Mouse (Mus musculus): ENCODE results near the gene Tmbim6. TPM values are rescaled to one million over a fixed set of nuclear protein-coding genes. Genes with fewer than 3 reads are reported as not detected.

Tmbim6 gene
- polyA plus RNA-seq, 1 experiment from 2014 or later, result 276 TPM

DNA sequence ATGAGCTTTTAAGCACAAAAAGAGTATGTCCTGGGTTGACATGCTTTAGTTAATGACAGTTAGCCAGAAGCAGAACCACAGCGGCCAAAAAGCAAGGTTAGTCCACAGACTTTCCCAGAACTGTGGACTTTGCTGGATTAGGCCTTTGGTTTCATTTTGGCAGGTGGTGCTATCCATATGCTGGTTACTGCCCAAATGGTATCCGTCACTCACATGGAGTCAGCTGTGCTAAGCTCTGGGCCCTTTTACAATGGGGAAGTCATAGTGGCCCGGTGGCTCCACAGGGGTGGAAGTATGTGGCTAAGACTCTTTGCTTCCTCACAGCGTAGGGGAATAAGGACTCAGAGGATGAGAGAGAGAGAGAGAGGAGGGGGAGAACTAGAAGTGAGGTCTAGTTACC, 4.7 kb upstream of the Tmbim6 start:
- Histone ChIP-seq H3K4me3 (no peak overlapping the region), H3K36me3 (replicated peaks) (no peaks in the 10 kb centered on the region), H3K9ac (no peak overlapping the region), H3K4me1 (peaks cover 6% of the 10 kb centered on the region), H3K27ac (no peak overlapping the region), H3K9me3 (no peaks in the 10 kb centered on the region), H3K4me2 (no peak overlapping the region), H3K27me3 (replicated peaks) (no peaks in the 10 kb centered on the region)
- ATAC-seq (replicated peaks), result no peak
- WGBS, result 60% methylated on average over 4 of the region's 4 CpGs

- 72% methylated on average over 7 of the region's 7 CpGs for WGBS
- H3K4me1 ChIP-seq, result peaks cover 29% of the 10 kb centered on the region
- H3K36me3 ChIP-seq (replicated peaks), result no peaks in the 10 kb centered on the region
- no peak overlapping the region for H3K27ac ChIP-seq
- H3K9me3 ChIP-seq, result no peaks in the 10 kb centered on the region
- no peak overlapping the region for H3K4me2 ChIP-seq
- no peaks in the 10 kb centered on the region for H3K27me3 ChIP-seq (replicated peaks)
- ATAC-seq (replicated peaks), result no peak
- H3K4me3 ChIP-seq, result no peak overlapping the region
- no peak overlapping the region for H3K9ac ChIP-seq
Observed at GRCm38 (mm10) chr15:99390472-99391401, 1.9 kb upstream of the Tmbim6 start.

- H3K9ac ChIP-seq, result peak overlapping the region; percentile 43; the same call in 1 of the 2 replicates
- H3K4me3 ChIP-seq, result peak overlapping the region; percentile 72
- WGBS, result 89% methylated on average over 6 of the region's 6 CpGs
- peaks cover 41% of the 10 kb centered on the region for H3K4me1 ChIP-seq
- ATAC-seq (replicated peaks), result peak; percentile 21; the same call in 1 of the 2 replicates
- H3K27ac ChIP-seq, result peak overlapping the region; percentile 70
- H3K36me3 ChIP-seq (replicated peaks), result no peaks in the 10 kb centered on the region
- no peaks in the 10 kb centered on the region for H3K9me3 ChIP-seq
- no peaks in the 10 kb centered on the region for H3K27me3 ChIP-seq (replicated peaks)
- H3K4me2 ChIP-seq, result peak overlapping the region; percentile 66
Observed at GRCm38 (mm10) chr15:99391975-99392374, 707 bp upstream of the Tmbim6 start.

DNA sequence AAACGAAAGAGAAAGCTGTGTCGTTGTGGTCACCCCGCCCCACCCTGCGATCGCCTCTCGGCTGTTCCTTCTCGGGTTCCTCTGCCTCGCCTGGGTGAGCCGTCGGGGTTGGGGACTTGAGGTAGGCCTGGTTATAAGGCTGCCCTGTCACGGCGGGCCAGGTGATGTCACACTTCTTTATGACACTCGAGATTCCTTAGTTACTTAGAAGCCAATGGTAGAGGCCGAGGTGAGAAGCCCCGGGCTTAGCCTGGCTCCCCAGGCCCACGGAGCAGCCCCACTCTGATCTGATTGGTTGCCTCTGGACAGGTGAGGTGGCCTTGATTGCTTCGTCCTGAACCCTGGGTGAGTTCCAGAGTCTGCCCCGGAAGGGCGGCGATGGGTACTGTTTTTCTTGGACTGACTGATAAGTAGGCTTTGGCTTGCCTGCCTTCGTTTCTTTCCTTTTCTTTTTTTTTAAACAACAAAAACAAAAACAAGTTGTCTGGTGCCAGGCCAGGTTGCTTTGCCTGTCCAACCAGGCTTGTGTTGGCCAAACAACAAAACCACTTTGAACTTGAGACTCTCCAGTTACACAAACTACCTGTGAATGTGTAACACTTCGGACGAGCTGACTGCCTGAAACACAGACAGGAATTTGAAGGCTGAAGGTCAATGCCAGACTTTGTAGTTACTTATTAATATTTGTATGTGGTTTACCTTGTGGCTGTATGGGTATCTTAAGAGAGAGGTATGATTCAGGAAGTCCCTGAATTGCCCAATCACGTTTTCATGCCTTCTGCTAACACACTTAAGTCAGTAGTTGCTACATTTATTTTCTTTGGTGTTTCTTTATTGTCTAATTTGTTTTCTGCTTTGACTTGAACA, 937 bp downstream of the Tmbim6 start:
- Histone ChIP-seq H3K9me3 (no peaks in the 10 kb centered on the region), H3K9ac (peak overlapping the region; percentile 85), H3K27ac (peak overlapping the region; percentile 97), H3K4me3 (peak overlapping the region; percentile 72), H3K27me3 (replicated peaks) (no peaks in the 10 kb centered on the region), H3K4me1 (peaks cover 46% of the 10 kb centered on the region), H3K4me2 (peak overlapping the region; percentile 87), H3K36me3 (replicated peaks) (no peaks in the 10 kb centered on the region)
- 11% methylated on average over 24 of the region's 24 CpGs for WGBS
- no peak for ATAC-seq (replicated peaks)

GRCm38 (mm10) chr15:99396462-99396861, 3.8 kb downstream of the Tmbim6 start:
- 87% methylated on average over 1 of the region's 1 CpGs for WGBS
- ATAC-seq (replicated peaks), result no peak

GRCm38 (mm10) chr15:99396875-99397274, 4.2 kb downstream of the Tmbim6 start:
- H3K27ac ChIP-seq, result no peak overlapping the region
- H3K4me1 ChIP-seq, result peaks cover 60% of the 10 kb centered on the region
- no peak overlapping the region for H3K4me2 ChIP-seq
- ATAC-seq (replicated peaks), result no peak
- H3K27me3 ChIP-seq (replicated peaks), result no peaks in the 10 kb centered on the region
- WGBS, result 80% methylated on average over 4 of the region's 4 CpGs
- H3K9me3 ChIP-seq, result no peaks in the 10 kb centered on the region
- no peaks in the 10 kb centered on the region; the same call in 1 of the 2 replicates for H3K36me3 ChIP-seq (replicated peaks)
- no peak overlapping the region for H3K4me3 ChIP-seq
- no peak overlapping the region for H3K9ac ChIP-seq

More at GRCm38 (mm10) chr15:99396462-99396861, 3.8 kb downstream of the Tmbim6 start:
- no peak overlapping the region for H3K4me3 ChIP-seq
- H3K9me3 ChIP-seq, result no peaks in the 10 kb centered on the region
- no peak overlapping the region for H3K27ac ChIP-seq
- H3K9ac ChIP-seq, result no peak overlapping the region
- no peak overlapping the region for H3K4me2 ChIP-seq
- H3K27me3 ChIP-seq (replicated peaks), result no peaks in the 10 kb centered on the region
- peaks cover 60% of the 10 kb centered on the region for H3K4me1 ChIP-seq
- no peaks in the 10 kb centered on the region for H3K36me3 ChIP-seq (replicated peaks)

- Histone ChIP-seq H3K27me3 (replicated peaks) (no peaks in the 10 kb centered on the region), H3K4me2 (no peak overlapping the region), H3K36me3 (replicated peaks) (no peaks in the 10 kb centered on the region; the same call in 1 of the 2 replicates), H3K4me1 (peaks cover 54% of the 10 kb centered on the region), H3K27ac (no peak overlapping the region), H3K9ac (no peak overlapping the region), H3K4me3 (no peak overlapping the region), H3K9me3 (no peaks in the 10 kb centered on the region)
- 100% methylated on average over 2 of the region's 2 CpGs for WGBS
- no peak for ATAC-seq (replicated peaks)
Observed at GRCm38 (mm10) chr15:99397622-99398021, 4.9 kb downstream of the Tmbim6 start.

GRCm38 (mm10) chr15:99399503-99400245, 7.0 kb downstream of the Tmbim6 start:
- Histone ChIP-seq H3K4me2 (no peak overlapping the region), H3K4me1 (peaks cover 42% of the 10 kb centered on the region), H3K9me3 (no peaks in the 10 kb centered on the region), H3K4me3 (no peak overlapping the region), H3K36me3 (replicated peaks) (peaks cover 9% of the 10 kb centered on the region), H3K27me3 (replicated peaks) (no peaks in the 10 kb centered on the region), H3K27ac (no peak overlapping the region), H3K9ac (no peak overlapping the region)
- WGBS, result 71% methylated on average over 15 of the region's 15 CpGs
- no peak for ATAC-seq (replicated peaks)

DNA sequence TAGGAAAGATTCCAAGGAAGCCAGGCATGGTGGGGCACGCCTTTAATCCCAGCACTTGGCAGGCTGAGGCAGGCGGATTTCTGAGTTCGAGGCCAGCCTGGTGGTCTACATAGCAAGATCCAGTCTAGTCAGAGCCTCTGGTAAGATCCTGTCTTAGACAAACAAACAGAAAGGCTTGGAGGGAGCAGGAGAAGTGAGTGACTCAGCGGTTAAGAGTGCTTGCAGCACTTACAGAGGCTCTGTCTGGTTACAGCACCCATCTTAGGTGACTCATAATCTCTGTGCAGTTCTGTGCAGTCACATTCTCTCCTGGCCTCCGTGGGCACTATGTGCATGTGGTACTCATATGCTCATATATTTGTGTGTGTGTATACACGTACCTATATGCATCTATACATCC, 7.9 kb downstream of the Tmbim6 start:
- no peak overlapping the region for H3K4me3 ChIP-seq
- no peaks in the 10 kb centered on the region for H3K9me3 ChIP-seq
- H3K9ac ChIP-seq, result no peak overlapping the region
- H3K36me3 ChIP-seq (replicated peaks), result peaks cover 17% of the 10 kb centered on the region
- H3K4me2 ChIP-seq, result no peak overlapping the region
- H3K4me1 ChIP-seq, result peaks cover 33% of the 10 kb centered on the region
- no peaks in the 10 kb centered on the region for H3K27me3 ChIP-seq (replicated peaks)
- no peak for ATAC-seq (replicated peaks)
- WGBS, result 92% methylated on average over 6 of the region's 6 CpGs
- H3K27ac ChIP-seq, result no peak overlapping the region

- Histone ChIP-seq H3K4me2 (no peak overlapping the region), H3K9ac (no peak overlapping the region), H3K27me3 (replicated peaks) (no peaks in the 10 kb centered on the region), H3K9me3 (no peaks in the 10 kb centered on the region), H3K27ac (no peak overlapping the region), H3K4me3 (no peak overlapping the region), H3K4me1 (peaks cover 17% of the 10 kb centered on the region; the same call in 1 of the 2 replicates), H3K36me3 (replicated peaks) (peaks cover 43% of the 10 kb centered on the region)
- 95% methylated on average over 12 of the region's 12 CpGs for WGBS
- no peak for ATAC-seq (replicated peaks)
Observed at GRCm38 (mm10) chr15:99403159-99403889, 10.6 kb downstream of the Tmbim6 start.

GRCm38 (mm10) chr15:99405150-99405549, 12.5 kb downstream of the Tmbim6 start:
- no peaks in the 10 kb centered on the region for H3K9me3 ChIP-seq
- H3K4me3 ChIP-seq, result no peak overlapping the region
- H3K9ac ChIP-seq, result no peak overlapping the region
- ATAC-seq (replicated peaks), result no peak
- H3K4me1 ChIP-seq, result 0 out of 2 replicates have a peak, but pooled peaks cover 2% of the 10 kb centered on the region
- WGBS, result 81% methylated on average over 9 of the region's 9 CpGs
- no peak overlapping the region for H3K4me2 ChIP-seq
- no peak overlapping the region for H3K27ac ChIP-seq
- peaks cover 55% of the 10 kb centered on the region for H3K36me3 ChIP-seq (replicated peaks)
- no peaks in the 10 kb centered on the region for H3K27me3 ChIP-seq (replicated peaks)
